Mouse (Mus musculus): Measurements from ENCODE around the gene 1700029P11Rik.
"Not testable (repeated sequence)": the region's sequence is repeated elsewhere in the genome, so short reads cannot be mapped to it uniquely, and the experiment has no call there.

1700029P11Rik gene

DNA sequence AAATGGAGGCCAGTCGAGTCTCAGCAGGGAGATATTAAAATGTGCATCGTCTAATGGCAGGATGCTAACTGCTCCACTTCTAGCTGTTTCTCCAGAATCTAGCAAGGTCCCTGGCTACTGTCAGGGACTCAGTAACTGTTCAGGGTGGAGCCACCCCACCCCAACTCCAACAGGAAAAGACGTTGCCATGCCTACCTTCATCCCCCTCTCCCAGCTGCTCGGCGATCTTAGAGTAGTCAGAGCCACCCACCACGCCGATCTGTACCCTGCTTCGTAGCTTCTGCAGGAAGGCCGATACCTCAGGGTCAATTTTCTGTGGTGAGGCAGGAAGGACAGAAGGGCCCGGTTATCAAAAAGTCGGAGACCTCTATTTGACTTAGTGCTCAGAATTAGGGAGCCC, 22.7 kb upstream of the 1700029P11Rik start:
- peak; percentile 37 to 47 for DNase-seq (ENCODE audit: low spot score in 2 of 2)

DNA sequence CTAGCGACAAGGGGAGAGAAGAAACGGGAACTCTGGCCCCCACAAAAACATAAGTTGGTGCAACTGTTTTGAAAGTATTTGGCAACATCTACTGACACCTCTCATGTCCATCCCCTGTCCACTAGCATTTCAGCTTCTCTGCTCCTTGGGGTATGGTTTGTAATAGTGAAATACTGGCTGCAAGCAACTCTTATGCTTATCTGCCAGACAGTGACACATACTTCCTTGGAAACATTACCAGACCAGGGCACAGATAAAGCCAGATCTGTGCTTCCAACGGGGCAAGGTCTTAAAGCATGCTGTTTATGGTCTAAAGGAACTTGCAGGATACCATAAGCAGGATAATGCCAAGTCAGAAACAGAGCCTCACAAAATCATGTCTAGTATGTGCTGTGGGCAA, 21.4 kb upstream of the 1700029P11Rik start:
- DNase-seq (ENCODE audit: low spot score in 2 of 2) = no peak

DNA sequence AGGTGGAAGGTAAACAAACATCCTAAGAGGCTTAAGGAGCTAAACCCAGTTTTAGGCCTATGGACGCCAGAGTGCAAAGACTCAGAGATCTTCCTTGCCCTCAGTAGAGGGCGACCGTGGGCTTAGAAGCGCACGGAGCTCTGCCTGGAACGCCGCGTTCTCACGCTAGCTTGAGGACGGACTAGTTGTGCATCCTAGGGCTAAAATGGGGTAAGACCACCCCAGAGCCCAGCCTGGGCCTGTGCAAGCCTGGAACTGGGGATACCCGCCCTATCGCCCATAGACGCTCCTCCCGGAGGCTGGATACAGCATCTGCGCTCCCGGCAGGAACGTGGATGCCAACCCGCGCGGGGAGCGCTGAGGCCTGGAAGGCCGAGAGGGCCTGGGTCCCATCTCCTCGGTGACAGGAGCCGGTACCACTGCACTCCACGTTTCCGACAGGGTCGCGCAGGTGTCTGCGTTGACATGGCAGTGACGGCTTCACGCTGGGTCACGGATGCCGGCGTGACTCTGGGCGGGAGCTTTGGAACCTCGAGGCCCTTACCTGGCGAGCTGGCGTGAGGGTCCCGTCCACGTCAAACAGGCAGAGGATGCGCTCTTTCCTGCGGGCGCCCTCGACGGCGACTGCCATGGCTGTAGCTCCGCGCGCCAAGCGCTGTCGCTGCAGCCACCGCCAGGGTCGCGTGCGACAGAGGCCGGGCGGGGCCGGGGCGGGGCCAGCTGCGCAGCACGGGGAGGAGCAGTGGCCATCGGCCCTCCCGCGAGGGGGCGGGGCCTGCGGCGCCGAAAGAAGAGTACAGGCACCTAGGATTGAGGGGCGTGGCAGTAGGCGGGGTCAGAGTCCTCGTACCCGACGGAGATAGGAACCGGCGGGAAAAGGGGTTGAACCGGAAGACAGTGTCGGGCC, 19.9 kb upstream of the 1700029P11Rik start, which contains the start of gene Pmm1:
Pmm1 (minus strand) TSS at position 760 of the 907 bp plus-strand sequence.
- peak; percentile 99 for DNase-seq (ENCODE audit: low spot score in 2 of 2)

DNA sequence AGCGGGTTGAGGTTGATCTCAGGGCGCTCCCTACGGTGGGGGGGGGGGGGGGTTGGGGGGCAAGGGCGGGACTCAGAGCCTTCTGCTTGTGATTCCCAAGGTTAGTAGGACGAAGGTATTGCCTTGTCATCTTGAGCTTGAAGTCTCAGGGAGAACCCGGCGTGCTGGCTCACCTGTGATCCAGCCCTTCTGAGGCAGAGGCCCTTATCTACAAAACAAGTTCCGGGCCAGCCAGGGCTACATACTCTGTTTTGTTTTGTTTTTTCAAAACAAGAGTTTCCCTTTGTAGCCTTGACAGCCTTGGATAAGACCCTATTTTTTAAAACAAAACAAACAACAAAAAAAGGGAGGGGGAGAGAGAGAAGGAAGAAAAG, 19.3 kb upstream of the 1700029P11Rik start:
- no peak for DNase-seq (ENCODE audit: low spot score in 2 of 2)

DNA sequence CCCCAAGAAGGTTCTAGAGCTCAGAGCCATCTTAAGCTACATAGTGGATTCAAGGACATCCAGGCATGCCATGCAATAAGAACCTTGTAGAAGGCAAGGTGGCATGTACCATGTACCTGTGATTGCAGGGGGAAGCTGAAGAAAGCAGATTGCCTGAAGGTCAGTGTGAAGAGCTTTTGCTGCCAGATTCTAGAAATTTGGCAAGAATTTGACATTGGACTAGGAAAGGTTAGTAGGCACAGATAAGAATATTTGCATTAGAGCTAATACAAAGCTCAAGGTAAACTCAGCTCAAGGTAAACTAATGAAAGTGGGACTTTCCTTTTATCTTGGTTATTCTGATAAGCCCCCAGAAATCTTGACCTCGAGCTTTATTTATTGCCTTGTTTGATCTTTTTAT, 16.1 kb upstream of the 1700029P11Rik start:
- DNase-seq (ENCODE audit: low spot score in 2 of 2) = no peak

DNA sequence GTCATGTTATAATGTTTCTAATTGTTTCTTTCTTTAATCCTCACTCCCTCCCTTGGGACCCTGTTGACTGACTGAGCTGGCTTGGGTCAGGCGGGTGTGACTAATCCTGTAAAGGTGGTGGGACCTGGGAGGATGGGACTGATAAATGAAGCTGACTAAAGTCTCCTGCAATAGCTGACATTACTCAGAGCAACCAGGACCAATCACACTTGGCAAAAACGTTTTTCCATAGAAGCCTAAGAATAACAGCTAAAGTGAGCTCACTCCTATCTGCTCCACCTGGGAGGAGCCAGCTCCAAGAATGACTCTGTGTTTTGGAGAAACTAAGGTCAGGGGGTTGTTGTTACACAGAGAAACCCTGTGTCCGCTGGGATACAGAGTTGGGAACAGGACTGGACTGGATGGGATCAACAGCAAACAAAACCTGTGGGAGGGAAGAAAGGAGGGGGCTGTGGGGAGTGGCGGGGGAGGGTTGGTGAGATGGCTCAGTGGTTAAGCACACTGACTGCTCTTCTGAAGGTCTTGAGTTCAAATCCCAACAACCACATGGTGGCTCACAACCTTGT, 15.3 kb upstream of the 1700029P11Rik start:
- no peak for DNase-seq (ENCODE audit: low spot score in 2 of 2)

DNA sequence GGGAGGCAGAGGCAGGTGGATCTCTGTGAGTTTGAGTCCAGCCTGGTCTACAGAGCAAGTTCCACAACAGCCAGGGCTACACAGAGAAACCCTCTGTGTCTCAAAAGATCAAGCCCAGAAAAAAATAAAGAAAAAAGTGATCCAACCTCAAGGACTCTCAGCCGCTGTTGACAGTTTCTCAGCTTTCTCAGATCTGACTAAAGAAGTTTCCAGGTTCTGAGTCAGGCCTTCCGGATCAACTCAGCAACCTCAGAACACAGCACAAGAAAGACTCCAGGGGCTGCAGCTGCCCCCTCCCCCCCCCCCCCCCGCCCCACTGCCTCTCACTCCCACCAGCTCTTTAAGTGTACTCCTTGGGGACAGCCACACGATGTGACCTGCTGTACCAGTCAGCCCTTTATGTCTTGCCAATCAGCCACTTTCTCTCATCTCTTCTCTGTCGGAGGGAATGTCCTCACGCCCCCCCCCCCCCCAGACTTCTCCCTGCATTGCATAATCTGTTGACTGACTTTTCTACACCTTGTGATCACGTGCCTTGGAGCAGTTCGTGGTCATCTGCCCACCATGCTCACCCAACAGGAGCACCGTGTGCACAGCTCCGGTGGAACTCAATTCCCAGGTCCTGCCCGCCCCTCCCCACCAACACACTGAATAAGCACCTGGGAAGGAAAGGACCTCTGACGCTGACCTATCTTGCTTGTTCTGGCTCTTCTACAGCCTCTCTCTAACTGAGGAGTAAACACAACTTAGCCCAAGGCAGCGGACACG, 14.1 kb upstream of the 1700029P11Rik start:
- no peak for DNase-seq (ENCODE audit: low spot score in 2 of 2)

DNA sequence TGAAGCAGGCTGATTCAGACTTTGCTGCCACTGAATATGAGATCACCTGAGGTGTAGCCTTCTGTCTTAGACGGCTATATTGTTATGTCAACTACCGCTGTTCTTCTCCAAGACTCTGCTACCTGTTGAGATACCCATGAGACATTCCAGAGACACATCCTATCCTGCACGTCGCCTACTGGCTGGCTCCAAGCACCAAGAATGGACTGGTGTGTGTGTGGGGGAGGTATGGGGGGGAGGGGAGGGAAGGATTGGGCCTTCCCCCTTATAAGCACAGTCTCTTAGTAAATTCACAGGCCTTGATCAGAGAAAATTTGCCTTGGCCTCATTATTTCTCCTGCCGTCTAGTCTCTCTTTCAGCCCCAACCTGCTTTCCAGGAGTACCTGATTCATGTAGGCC, 12.5 kb upstream of the 1700029P11Rik start:
- no peak for DNase-seq (ENCODE audit: low spot score in 2 of 2)

DNA sequence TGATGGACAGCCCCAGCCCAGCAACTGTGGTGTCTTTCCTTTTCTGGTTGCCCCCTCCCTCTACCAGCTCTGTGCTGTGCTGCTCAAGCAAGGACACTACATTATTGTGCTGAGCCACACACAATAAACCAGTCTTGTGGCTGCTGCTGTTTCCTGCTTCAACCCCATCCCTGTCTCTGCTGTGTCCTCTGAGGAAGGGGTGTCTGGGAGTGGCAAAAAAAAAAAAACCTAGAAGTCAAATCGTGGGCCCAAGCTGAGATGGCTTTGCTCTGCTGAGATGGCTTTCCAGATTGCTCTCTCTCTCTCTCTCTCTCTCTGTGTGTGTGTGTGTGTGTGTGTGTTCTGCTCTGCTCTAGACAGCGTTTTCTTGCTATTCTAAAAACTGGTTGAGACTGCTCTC, 11.9 kb upstream of the 1700029P11Rik start:
- DNase-seq (ENCODE audit: low spot score in 2 of 2) = peak in 1 of 2 experiments; percentile 18

DNA sequence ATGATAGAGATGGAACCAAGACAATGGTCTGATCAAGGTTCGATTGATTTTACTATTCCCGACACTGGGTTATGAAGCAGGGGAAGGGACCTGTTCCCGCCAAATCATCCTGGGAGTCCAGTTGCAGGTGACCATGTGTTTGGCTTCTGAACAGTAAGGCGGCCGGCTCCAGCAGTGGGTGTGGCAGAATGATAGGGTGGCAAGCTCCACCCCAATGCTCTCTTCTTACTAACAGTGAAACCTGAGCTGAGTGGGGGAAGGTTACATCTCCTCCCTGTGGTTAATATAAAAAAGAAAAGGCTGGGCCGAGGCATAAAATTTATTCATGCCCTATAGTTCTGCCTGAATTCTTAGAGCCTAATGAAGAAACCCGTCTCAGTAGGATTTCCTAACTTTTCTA, 11.2 kb upstream of the 1700029P11Rik start:
- no peak for DNase-seq (ENCODE audit: low spot score in 2 of 2)

DNA sequence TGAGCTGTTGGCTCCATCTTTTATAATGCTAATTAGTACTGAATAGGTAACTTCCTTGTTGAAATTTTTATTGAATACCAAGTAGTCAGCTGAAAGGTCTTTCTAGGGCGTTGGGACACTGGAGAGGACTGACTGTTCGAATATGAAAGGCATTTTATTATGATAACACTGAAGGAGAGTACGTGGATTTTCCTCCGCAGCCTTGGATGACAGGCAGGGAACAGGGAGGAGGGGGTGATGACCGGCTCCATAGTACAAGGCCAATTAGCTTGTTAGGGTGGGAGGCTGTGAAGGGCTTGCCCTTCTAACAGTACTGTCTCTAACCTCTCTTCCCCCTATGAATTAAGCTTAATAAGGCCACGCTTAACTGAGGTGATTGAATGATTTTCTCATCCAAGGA, 10.7 kb upstream of the 1700029P11Rik start:
- not testable (repeated sequence) for DNase-seq (ENCODE audit: low spot score in 2 of 2)

DNA sequence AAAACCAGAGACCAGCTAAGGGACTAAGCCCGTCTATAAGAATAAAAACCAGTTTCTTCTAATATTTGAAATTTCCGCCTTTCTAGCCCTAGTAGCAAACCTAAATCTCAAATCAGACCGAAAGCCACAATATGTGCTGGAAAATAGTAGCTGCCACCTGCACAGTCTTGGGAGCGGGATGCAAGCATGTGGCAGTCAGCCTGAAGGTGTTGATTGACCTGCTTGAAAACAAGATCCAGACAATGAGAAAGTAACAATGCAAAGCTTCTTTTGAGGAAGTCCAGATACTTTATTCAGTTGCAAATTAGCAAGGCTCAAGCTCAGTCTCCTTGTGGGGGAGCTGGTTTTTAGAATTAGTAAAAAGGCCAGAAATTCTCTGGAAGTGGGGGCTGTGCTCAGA, 9.8 kb upstream of the 1700029P11Rik start:
- not testable (repeated sequence) for DNase-seq (ENCODE audit: low spot score in 2 of 2)

DNA sequence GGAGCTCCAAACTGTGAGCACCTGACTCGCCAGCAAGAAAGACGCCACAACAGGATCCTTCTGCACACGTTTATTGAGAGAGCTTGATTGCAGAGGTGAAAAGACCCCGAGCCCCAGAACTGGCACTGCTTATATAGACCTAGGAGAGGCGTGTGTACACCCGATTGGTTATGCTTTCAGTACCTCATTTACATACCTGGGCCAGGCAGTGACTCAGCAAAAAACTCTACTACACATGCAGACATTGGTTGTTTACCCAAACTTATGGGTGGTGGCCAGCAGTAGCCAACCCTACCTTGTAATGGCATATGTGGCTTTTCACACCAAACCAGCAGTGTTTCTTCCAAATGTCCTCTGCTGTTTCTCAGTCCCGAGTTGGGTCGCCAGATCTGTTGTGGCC, 5.2 kb upstream of the 1700029P11Rik start:
- not testable (repeated sequence) for DNase-seq (ENCODE audit: low spot score in 2 of 2)

DNA sequence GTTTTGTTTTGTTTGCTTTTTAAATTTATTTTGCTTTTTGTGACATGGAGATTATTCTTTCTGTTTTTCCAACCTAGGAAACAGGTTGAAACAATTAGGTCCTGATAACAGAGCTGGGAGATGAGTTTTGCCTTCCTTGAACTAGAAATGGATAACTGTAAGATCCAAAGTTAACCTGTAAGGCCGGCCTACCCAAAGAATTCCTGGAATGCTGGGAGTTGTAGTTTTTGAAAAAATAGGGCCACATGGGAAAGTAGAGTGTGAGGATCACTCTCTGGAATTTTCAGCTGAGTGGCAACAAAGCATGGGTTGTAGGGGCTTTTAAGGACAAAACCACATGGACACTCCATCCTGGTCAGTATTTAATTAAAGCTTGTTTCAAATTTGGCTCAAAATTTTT, 1.8 kb downstream of the 1700029P11Rik start:
- no peak for DNase-seq (ENCODE audit: low spot score in 2 of 2)

DNA sequence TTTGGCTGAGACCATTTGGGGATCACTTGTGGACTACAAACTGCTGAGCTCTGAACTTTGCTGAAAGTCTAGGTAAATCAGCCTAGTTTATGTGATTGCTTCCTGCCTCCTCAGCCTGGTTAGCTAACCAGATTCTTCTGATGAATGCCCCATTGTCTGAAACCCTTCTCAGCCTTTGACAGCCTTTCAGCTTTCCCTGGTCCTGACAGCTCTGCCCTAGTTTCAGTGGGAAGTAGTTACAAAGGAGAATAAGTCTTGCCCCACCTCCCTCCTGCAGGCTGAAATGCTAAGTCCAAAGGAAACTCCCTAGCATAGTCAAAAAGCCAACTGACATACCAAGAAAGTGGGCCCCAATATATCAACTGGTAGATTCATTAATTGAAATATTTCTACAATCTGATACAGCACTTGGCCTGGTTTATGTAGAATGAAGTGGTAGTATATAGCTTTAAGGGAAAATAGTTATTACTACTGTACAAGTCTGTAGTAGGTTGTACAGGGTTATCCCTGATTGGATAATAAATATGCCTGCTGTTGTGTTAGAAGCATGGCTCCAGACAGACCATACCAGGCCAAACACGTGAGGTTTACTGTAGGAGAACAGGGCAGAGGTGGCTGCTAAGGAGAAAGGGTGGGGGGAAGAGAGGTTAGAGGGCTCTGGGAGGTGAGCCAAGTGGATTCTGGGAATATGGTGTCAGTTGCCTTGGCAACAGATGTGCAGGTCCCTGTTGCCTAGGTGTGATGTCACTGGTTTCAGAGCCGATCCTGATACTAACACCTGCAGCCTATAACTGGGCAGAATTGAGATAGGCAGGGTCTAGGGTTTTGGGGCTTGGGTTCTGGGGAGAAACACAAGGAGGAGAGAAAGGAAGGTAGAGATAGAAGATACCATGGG, 5.2 kb downstream of the 1700029P11Rik start:
- peak in 1 of 2 experiments; percentile 42 for DNase-seq (ENCODE audit: low spot score in 2 of 2)

DNA sequence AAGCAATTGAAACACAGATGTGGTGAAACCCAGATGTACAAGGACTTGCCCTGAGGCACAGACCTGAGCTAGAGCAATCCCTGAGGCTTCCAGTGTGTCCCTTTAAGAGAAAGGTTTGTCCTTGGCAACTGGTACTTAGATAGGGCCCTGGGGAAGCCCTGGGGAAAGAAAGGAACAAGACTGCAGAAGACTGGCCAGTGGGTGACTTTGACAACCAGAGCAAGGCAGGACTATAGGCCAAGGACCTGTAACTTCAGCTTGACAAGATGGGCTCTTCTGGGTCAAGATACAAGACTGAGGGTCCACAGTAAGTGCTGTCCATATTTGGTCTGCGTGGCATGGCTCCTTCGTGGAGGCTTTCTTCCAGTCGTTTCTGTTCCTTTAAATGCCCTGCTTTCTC, 7.3 kb downstream of the 1700029P11Rik start, which contains the start of gene Xrcc6:
Xrcc6 (plus strand) TSS at position 190 of the 400 bp plus-strand sequence.
- no peak for DNase-seq (ENCODE audit: low spot score in 2 of 2)

DNA sequence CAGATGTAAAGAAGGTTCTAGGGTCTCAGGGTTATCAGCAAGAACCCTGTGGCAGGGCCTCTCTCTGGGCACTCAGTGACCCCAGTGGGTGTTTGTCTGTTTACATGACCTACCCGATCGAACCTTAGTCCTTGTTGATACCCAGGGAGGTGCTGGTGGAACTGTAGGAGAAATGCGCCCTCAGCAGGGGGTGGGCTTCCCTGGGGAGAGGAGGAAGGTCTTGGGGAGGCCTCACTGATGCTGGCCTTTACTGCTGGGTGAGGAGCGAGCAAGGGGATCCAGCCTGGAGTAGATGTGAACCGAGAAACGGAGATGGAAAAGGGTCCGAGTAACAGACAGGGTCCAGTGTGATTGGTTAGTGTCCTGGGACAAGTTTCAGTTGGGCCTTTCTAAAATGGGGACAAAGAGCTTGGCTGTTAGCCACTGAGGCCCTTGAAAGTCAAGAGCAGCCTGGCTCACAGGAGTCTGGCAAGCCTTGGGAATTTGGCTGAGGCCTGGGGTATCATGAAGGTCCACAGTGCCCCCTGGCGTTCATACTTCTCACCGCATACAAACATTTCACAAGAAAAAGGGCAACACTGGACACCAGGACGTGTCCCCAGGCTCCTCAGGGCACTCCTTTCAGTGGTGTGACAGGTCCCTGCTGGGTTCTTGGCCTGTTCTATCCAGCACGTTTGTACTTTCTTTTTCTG, 9.2 kb downstream of the 1700029P11Rik start:
- DNase-seq (ENCODE audit: low spot score in 2 of 2) = peak; percentile 90 to 91

DNA sequence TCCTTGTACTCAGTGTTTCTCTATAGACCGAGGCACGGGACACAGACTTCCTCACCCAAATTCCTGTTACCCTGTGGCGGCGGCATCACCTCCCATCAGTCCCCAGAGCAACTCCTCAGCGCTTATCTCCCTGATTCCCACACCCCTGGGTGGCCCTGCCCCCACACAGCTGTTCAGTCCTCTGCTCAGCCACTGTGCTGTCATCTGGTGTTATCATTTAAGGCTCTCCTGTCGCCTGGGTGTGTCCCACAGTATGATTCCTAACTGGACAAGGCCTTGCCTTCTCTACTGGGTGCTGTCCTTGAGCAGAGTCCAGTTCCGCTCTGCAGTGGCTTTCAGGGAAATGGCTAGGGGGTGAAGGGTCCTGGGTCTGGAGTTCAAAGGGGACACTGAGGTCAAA, 10.2 kb downstream of the 1700029P11Rik start:
- DNase-seq (ENCODE audit: low spot score in 2 of 2) = no peak

DNA sequence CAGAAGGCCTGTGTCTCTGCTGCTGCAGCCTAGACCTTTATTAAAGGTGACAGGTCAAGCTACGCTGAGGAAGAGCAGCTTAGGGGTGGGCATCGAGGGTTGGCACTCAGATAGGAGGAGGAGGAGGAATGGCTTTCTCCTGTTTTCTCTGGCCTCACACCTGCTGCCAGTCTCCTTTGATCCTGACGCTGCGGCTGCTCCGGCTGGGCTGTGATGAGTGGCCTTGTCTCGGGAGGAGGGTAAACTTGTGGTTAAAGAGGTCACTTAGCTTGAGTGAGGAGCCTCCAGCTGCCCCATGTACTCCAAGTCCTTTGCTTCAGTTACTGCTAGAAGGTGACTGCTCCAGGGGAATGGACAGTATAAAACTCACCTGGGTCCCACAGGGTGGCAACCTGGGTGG, 13.7 kb downstream of the 1700029P11Rik start:
- DNase-seq (ENCODE audit: low spot score in 2 of 2) = no peak

DNA sequence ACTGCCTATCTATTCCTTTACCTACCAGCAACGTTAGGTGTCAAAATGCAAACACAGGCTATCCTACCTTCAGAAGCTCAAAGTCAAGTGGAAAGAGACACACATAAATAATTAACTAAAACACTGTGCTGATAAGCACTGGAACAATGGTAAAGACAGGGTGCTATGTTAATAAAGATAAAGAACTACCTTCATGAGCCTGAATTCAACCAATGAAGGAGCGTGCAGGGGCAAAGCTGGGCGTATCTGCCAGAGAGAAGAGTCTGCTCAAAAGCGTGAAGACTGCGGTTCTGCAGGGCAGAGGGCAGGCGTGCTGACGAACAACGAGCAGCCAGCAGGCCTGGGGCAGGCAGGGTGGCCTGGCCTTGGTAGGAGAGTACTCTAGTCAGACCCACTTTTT, 23.9 kb downstream of the 1700029P11Rik start:
- no peak for DNase-seq (ENCODE audit: low spot score in 2 of 2)

DNA sequence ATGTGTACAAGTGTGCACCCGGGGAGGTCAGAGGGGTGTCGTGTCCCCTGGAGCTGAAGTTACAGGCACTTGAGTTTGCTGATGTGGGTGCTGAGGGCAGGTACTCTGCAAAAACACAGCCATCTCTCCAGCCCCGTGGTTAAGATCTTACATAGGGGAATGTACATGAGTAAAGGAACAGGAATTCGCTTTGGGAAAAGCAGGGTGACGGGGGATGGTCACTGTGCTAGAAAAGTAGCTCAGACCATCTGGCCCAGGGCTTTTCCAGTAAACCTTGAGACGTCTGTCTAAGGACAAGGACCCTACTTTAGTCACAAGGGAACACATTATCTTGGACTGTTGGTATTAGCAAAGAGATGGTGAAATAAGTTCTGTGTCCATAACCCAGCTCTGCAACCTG, 31.6 kb downstream of the 1700029P11Rik start:
- DNase-seq (ENCODE audit: low spot score in 2 of 2) = no peak

Measured in right cerebral cortex, postnatal 10 days (tissue).